Mouse (Mus musculus) hindbrain, embryonic 11.5 days (tissue): ENCODE results near the gene Phf12. TPM values are rescaled to one million over a fixed set of nuclear protein-coding genes. Genes with fewer than 3 reads are reported as not detected.
A peak's percentile ranks its signal among the peaks of the same experiment; 100 is the strongest.
"Not testable (repeated sequence)": the region's sequence is repeated elsewhere in the genome, so short reads cannot be mapped to it uniquely, and the experiment has no call there.

Source experiments
- ATAC-seq: fragments of 200-750 bp; cut with Nextera tagmentation; 2 replicates; pipeline ENCODE4 v1.8.0; 2017; ENCODE audit warnings: mild to moderate bottlenecking, moderate TSS enrichment, moderate library complexity; ENCODE audit not compliant: low FRiP score
- DNase-seq: peaks from one replicate; pipeline ENCODE4 v3.0.0-alpha.2; 2015; ENCODE audit warnings: low spot score
- H3K27ac ChIP-seq: fragments of 300-500 bp; sonication (generic); 2 replicates; pipeline ENCODE4 v1.5.1; 2014; ENCODE audit warnings: mild to moderate bottlenecking, low read depth, low read length
- H3K27me3 ChIP-seq: fragments of 300-500 bp; sonication (generic); 2 replicates; pipeline ENCODE4 v1.6.1; 2014; ENCODE audit warnings: mild to moderate bottlenecking, low read length, moderate library complexity, mixed read lengths; ENCODE audit not compliant: control insufficient read depth, insufficient read depth
- H3K36me3 ChIP-seq: fragments of 300-500 bp; sonication (generic); 2 replicates; pipeline ENCODE4 v1.6.1; 2014; ENCODE audit warnings: mild to moderate bottlenecking, low read length, moderate library complexity, mixed read lengths; ENCODE audit not compliant: control insufficient read depth, insufficient read depth
- H3K4me1 ChIP-seq: fragments of 300-500 bp; sonication (generic); replicated peaks from 2 replicates; pipeline ENCODE4 v1.6.1; 2014; ENCODE audit warnings: low read length, mixed read lengths; ENCODE audit not compliant: control insufficient read depth, insufficient read depth
- H3K4me2 ChIP-seq: fragments of 300-500 bp; sonication (generic); replicated peaks from 2 replicates; pipeline ENCODE4 v1.6.1; 2014; ENCODE audit warnings: mild to moderate bottlenecking, low read depth, low read length
- H3K4me3 ChIP-seq: fragments of 300-500 bp; sonication (generic); 2 replicates; pipeline ENCODE4 v1.5.1; 2014; ENCODE audit warnings: low read depth, low read length
- H3K9ac ChIP-seq: fragments of 300-500 bp; sonication (generic); 2 replicates; pipeline ENCODE4 v1.6.1; 2014; ENCODE audit warnings: low read depth, low read length
- H3K9me3 ChIP-seq: fragments of 300-500 bp; sonication (generic); 2 replicates; pipeline ENCODE4 v1.6.1; 2016; ENCODE audit warnings: low read length; ENCODE audit not compliant: control insufficient read depth
- WGBS: fragments of 180-500 bp; shearing (Covaris S2); extraction: QIAGEN DNeasy Blood & Tissue Kit; methylation state at CpG from one replicate; pipeline ENCODE4 v1.1.7; 2014; 5-methylcytosine and 5-hydroxymethylcytosine counted together
- polyA plus RNA-seq: library from polyadenylated mRNA; unstranded; fragments of >200 nt; fragmentation: Nextera tagmentation; extraction: Ambion mirVana; gene quantifications from 2 replicates; pipeline ENCODE4 v1.2.1, GENCODE M21; 2014

The Phf12 gene
- polyA plus RNA-seq, 1 experiment from 2014 or later = 20.2 TPM

GRCm38 (mm10) chr11:78031947-78032808, 49.6 kb downstream of the Phf12 start, which contains the start of gene Dhrs13:
TSS of gene Dhrs13 (plus strand) at chr11:78032280.
- H3K4me1 ChIP-seq = peaks cover 7% of the 10 kb centered on the region
- peak; percentile 93 for ATAC-seq
- H3K27ac ChIP-seq = peak within 1 kb of the TSS; percentile 87
- DNase-seq = peak; percentile 96
- H3K36me3 ChIP-seq = 0 out of 2 replicates have a peak, but pooled peaks cover 3% of the 10 kb centered on the region
- no peaks in the 10 kb centered on the region for H3K9me3 ChIP-seq
- H3K4me3 ChIP-seq = peak within 1 kb of the TSS; percentile 59
- H3K4me2 ChIP-seq = peak within 1 kb of the TSS; percentile 78
- under 1% methylated on average over 75 of the region's 96 CpGs for WGBS
- H3K9ac ChIP-seq = peak within 1 kb of the TSS; percentile 77
- H3K27me3 ChIP-seq = no peaks in the 10 kb centered on the region

GRCm38 (mm10) chr11:78032809-78033195, 50.2 kb downstream of the Phf12 start:
- WGBS = 13% methylated on average over 5 of the region's 5 CpGs
- DNase-seq = no peak
- peaks cover 12% of the 10 kb centered on the region for H3K4me1 ChIP-seq

GRCm38 (mm10) chr11:78033931-78034617, 51.5 kb downstream of the Phf12 start:
- no peak overlapping the region for H3K4me3 ChIP-seq
- peaks cover 12% of the 10 kb centered on the region for H3K4me1 ChIP-seq
- H3K9ac ChIP-seq = no peak overlapping the region
- no peak for ATAC-seq
- WGBS = 92% methylated on average over 23 of the region's 23 CpGs
- no peak for DNase-seq
- no peaks in the 10 kb centered on the region for H3K9me3 ChIP-seq
- no peaks in the 10 kb centered on the region for H3K27me3 ChIP-seq
- 0 out of 2 replicates have a peak, but pooled peaks cover 3% of the 10 kb centered on the region for H3K36me3 ChIP-seq
- no peak overlapping the region for H3K27ac ChIP-seq
- H3K4me2 ChIP-seq = no peak overlapping the region

More at GRCm38 (mm10) chr11:78032809-78033195, 50.2 kb downstream of the Phf12 start:
- Histone ChIP-seq H3K4me3 (peak overlapping the region; percentile 59), H3K9me3 (no peaks in the 10 kb centered on the region), H3K4me2 (peak overlapping the region; percentile 78), H3K36me3 (0 out of 2 replicates have a peak, but pooled peaks cover 3% of the 10 kb centered on the region), H3K27me3 (no peaks in the 10 kb centered on the region), H3K27ac (peak overlapping the region; percentile 87), H3K9ac (peak overlapping the region; percentile 77)
- ATAC-seq = no peak

DNA sequence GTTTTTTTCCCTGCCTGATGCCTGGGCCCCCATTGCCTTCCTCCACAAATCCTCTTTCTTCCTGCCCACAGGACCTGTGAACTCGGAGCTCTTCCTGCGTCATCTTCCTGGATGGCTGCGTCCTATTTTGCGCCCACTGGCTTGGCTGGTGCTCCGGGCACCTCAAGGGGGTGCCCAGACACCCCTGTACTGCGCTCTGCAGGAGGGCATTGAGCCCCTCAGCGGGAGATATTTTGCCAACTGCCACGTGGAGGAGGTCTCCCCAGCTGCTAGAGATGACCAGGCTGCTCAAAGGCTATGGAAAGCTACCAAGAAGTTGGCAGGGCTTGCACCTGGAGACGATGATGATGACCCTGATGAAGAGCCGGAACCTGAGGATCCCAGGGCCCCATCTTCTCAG, 54.2 kb downstream of the Phf12 start:
- WGBS = 82% methylated on average over 10 of the region's 10 CpGs
- H3K4me3 ChIP-seq = no peak overlapping the region

DNA sequence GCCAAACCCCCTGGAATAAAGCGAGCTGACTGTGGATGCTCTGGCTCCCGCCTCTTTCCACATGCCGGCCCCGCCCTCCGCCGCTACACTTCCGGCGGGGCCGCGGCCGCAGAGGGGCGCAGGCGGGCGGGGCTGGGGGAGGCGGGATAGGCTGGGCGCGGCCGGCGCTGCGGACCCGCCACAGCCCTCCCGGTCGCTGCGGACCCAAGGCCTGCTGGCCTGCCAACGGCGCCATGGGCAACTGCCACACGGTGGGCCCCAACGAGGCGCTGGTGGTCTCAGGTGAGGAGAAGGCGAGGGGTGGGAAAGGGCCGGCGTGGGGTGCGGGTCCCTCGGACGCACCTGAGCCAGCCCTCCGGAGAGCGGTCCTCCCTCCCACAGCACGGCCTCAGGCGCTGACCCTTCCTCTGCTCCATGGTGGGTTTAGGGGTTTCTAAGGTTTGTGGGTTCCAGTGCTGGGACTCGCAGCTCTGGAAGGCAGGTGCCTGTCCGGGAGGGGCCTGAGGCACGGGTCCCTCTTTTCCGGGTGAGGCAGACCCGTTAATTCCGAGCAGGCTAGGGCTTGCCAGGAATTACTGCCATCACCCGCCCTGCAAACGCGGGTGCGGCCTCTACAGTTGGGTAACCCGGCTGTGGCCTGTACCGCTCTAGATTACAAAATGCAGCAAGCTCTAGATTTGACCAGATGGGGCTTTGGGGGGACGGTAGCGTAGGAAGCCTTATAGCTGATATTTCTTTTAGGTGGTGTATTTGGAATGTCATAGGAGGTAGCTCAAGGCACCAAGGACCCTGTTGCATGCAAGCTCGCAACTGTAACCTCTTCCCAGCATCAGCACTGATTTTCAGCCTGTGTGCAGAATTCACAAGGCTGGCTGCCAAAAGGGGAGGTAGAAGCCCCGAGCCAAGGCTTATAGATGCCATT, 55.5 kb downstream of the Phf12 start, which contains the start of gene Flot2:
Gene Flot2, plus strand, starts transcription at position 101 of the 922 bp plus-strand sequence.
- WGBS = 3% methylated on average over 52 of the region's 55 CpGs
- peak; percentile 85 for ATAC-seq
- no peaks in the 10 kb centered on the region for H3K36me3 ChIP-seq

More for the DNA sequence above, 54.2 kb downstream of the Phf12 start:
- Histone ChIP-seq H3K4me1 (peaks cover 6% of the 10 kb centered on the region), H3K27ac (no peak overlapping the region), H3K4me2 (no peak overlapping the region), H3K36me3 (no peaks in the 10 kb centered on the region), H3K9me3 (no peaks in the 10 kb centered on the region), H3K9ac (no peak overlapping the region), H3K27me3 (no peaks in the 10 kb centered on the region)
- ATAC-seq = no peak
- no peak for DNase-seq

DNA sequence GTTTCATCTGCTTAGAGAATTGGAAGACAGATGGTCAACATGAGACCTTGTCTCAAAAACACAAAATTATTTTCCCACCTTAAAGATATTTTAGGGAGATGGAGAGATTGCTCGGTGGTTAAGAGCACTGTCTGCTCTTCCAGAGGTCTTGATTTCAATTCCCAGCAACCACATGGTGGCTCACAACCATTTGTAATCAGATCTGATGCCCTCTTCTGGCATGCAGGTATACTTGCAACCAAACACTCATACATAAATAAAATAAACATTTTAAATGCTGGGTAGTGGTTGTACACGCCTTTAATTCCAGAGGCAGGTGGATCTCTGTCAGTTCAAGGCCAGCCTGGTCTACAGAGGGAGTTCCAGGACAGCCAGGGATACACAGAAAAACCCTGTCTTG, 58.3 kb downstream of the Phf12 start:
- 73% methylated on average over 2 of the region's 2 CpGs for WGBS
- H3K9ac ChIP-seq = no peak overlapping the region
- H3K4me1 ChIP-seq = peaks cover 8% of the 10 kb centered on the region
- H3K27me3 ChIP-seq = no peaks in the 10 kb centered on the region
- H3K4me3 ChIP-seq = no peak overlapping the region
- no peaks in the 10 kb centered on the region for H3K36me3 ChIP-seq
- H3K9me3 ChIP-seq = no peaks in the 10 kb centered on the region
- H3K27ac ChIP-seq = no peak overlapping the region
- DNase-seq = no peak
- no peak for ATAC-seq
- no peak overlapping the region for H3K4me2 ChIP-seq

More for the DNA sequence above, 55.5 kb downstream of the Phf12 start, which contains the start of gene Flot2:
- peak; percentile 88 for DNase-seq
- Histone ChIP-seq H3K9ac (peak within 1 kb of the TSS; percentile 91), H3K4me2 (peak within 1 kb of the TSS; percentile 84), H3K4me3 (peak within 1 kb of the TSS; percentile 83), H3K27me3 (no peaks in the 10 kb centered on the region), H3K4me1 (peaks cover 6% of the 10 kb centered on the region), H3K27ac (peak within 1 kb of the TSS; percentile 24; the same call in 1 of the 2 replicates), H3K9me3 (no peaks in the 10 kb centered on the region)

DNA sequence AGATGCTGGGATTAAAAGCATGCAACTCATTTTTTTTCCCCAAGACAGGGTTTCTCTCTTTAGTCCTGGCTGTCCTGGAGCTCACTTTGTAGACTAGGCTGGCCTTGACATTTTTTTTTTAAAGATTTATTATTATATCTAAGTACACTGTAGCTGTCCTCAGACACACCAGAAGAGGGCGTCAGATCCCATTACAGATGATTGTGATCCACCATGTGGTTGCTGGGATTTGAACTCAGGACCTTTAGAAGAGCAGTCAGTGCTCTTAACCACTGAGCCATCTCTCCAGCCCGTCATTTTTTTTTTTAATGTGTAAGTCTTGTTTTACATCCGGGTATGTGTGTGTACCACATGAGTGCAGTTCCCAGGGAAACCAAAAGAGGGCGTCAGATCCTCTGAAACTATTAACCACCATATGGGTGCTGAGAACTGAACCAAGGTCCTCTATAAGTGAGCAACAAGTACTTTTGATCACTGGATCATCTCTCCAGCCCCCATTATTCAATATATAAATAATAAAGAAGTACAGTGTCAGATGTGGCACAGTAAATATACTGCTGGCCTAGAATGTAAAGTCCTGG, 59.8 kb downstream of the Phf12 start:
- 96% methylated on average over 4 of the region's 4 CpGs for WGBS
- not testable (repeated sequence) for H3K27me3 ChIP-seq, H3K4me3 ChIP-seq, H3K27ac ChIP-seq, H3K4me2 ChIP-seq, H3K4me1 ChIP-seq, ATAC-seq, H3K9ac ChIP-seq, H3K36me3 ChIP-seq, H3K9me3 ChIP-seq, DNase-seq
